ENCODE assay signal across 26 mouse cellular contexts in genomic region chr16:36531630-36532029, GRCm38 (mm10). TPM values are rescaled to one million over a fixed set of nuclear protein-coding genes. Genes with fewer than 3 reads are reported as not detected.
DNase-seq lines count a peak whose midpoint lies in the region; ATAC-seq and TF ChIP-seq lines count a peak whose summit lies in the region.
"Had no signal": no experiment of that assay in that cellular context is flagged by ENCODE, and none has a peak within 500 bp of the region (broad histone marks: within the 10 kb centered on the region; RNA-seq: fewer than 3 reads in every experiment).

No protein-coding gene starts in this region.

- no peak overlapping the region for H3K4me2 ChIP-seq in kidney, embryonic 15.5 days
- H3K4me2 ChIP-seq in embryonic facial prominence, embryonic 14.5 days (ENCODE audit: low read depth, low read length) = no peak overlapping the region
- H3K4me2 ChIP-seq: hindbrain, embryonic 12.5 days; liver, embryonic 13.5 days; lung, embryonic 15.5 days; stomach, embryonic 15.5 days had no signal

- no peak for TF ChIP-seq CTCF in ES-Bruce4 (IDR thresholded peaks at IDR 0.05; ENCODE audit: low read depth, low read length)

- no peak for ATAC-seq in kidney, embryonic 15.5 days (replicated peaks; ENCODE audit: low FRiP score)
- no peak for ATAC-seq in embryonic facial prominence, embryonic 14.5 days (ENCODE audit: low read depth)
- peak; percentile 63 for ATAC-seq in megakaryocyte progenitor cell, adult 5-6 weeks (replicated peaks; ENCODE audit: poor library complexity)
- ATAC-seq: forebrain, embryonic 14.5 days had no signal

- H3K27ac ChIP-seq in kidney, embryonic 15.5 days = peak overlapping the region; percentile 63; the same call in 1 of the 2 replicates
- H3K27ac ChIP-seq in ES-Bruce4 (ENCODE audit: insufficient read depth, low read length) = no peak overlapping the region
- peak overlapping the region; percentile 44; the same call in 1 of the 2 replicates for H3K27ac ChIP-seq in embryonic facial prominence, embryonic 14.5 days (replicated peaks; ENCODE audit: low read depth, low read length)
- H3K27ac ChIP-seq: hindbrain, embryonic 12.5 days; liver, embryonic 13.5 days; lung, embryonic 15.5 days; stomach, embryonic 15.5 days had no signal

- H3K9me3 ChIP-seq in kidney, embryonic 15.5 days (replicated peaks) = no peaks in the 10 kb centered on the region
- H3K9me3 ChIP-seq in ES-Bruce4 (replicated peaks; ENCODE audit: control insufficient read depth, insufficient read depth, low read length, poor library complexity, severe bottlenecking) = no peaks in the 10 kb centered on the region
- no peaks in the 10 kb centered on the region for H3K9me3 ChIP-seq in embryonic facial prominence, embryonic 14.5 days (ENCODE audit: control insufficient read depth, low read length)
- H3K9me3 ChIP-seq: G1E; hindbrain, embryonic 12.5 days; liver, embryonic 13.5 days; lung, embryonic 15.5 days; stomach, embryonic 15.5 days had no signal

- no peaks in the 10 kb centered on the region for H3K36me3 ChIP-seq in kidney, embryonic 15.5 days
- H3K36me3 ChIP-seq in ES-Bruce4 (ENCODE audit: control insufficient read depth, insufficient read depth, low read length, poor library complexity, severe bottlenecking) = no peaks in the 10 kb centered on the region
- no peaks in the 10 kb centered on the region for H3K36me3 ChIP-seq in embryonic facial prominence, embryonic 14.5 days (ENCODE audit: control insufficient read depth, insufficient read depth, low read length)
- H3K36me3 ChIP-seq: G1E; hindbrain, embryonic 12.5 days; liver, embryonic 13.5 days; lung, embryonic 15.5 days; stomach, embryonic 15.5 days had no signal

- 0 out of 2 replicates have a peak, but pooled peaks have one; percentile 4 for TF ChIP-seq EP300 in ES-Bruce4 (IDR thresholded peaks at IDR 0.05; ENCODE audit: insufficient read depth, low read depth, low read length)

- peaks cover 33% of the 10 kb centered on the region for H3K4me1 ChIP-seq in kidney, embryonic 15.5 days
- H3K4me1 ChIP-seq in ES-Bruce4 (ENCODE audit: control insufficient read depth, insufficient read depth, low read length) = peaks cover 4% of the 10 kb centered on the region
- no peaks in the 10 kb centered on the region; the same call in 1 of the 2 replicates for H3K4me1 ChIP-seq in embryonic facial prominence, embryonic 14.5 days (ENCODE audit: control insufficient read depth, insufficient read depth, low read length)
- H3K4me1 ChIP-seq: hindbrain, embryonic 12.5 days; liver, embryonic 13.5 days; lung, embryonic 15.5 days; stomach, embryonic 15.5 days had no signal

- no peak for TF ChIP-seq POLR2A in ES-Bruce4 (IDR thresholded peaks at IDR 0.05; ENCODE audit: insufficient read depth, low read length)

- 77% methylated on average over 5 of the region's 5 CpGs for WGBS in kidney, embryonic 15.5 days
- WGBS in embryonic facial prominence, embryonic 14.5 days = 68% methylated on average over 5 of the region's 5 CpGs

- H3K9ac ChIP-seq in kidney, embryonic 15.5 days = no peak overlapping the region
- H3K9ac ChIP-seq in ES-Bruce4 (ENCODE audit: low read depth, poor library complexity, severe bottlenecking) = no peak overlapping the region
- H3K9ac ChIP-seq in embryonic facial prominence, embryonic 14.5 days (ENCODE audit: low read depth, low read length) = no peak overlapping the region
- H3K9ac ChIP-seq: hindbrain, embryonic 12.5 days; liver, embryonic 13.5 days; lung, embryonic 15.5 days; stomach, embryonic 15.5 days had no signal

- intact Hi-C loops in heart, postnatal 36 days (cut with DNase I) = no loop called here

- H3K4me3 ChIP-seq in kidney, embryonic 15.5 days (replicated peaks) = no peak overlapping the region
- H3K4me3 ChIP-seq in ES-Bruce4 (ENCODE audit: low read depth, low read length) = no peak overlapping the region
- no peak overlapping the region for H3K4me3 ChIP-seq in embryonic facial prominence, embryonic 14.5 days (ENCODE audit: low read depth, low read length)
- H3K4me3 ChIP-seq: erythroblast, embryonic 14.5 days; hindbrain, embryonic 12.5 days; liver, embryonic 13.5 days; lung, embryonic 15.5 days; myocyte; stomach, embryonic 15.5 days had no signal

- no peak for DNase-seq in kidney, postnatal 10 days
- no peak for DNase-seq in embryonic facial prominence, embryonic 14.5 days (ENCODE audit: low spot score)
- no peak for DNase-seq in Muller cell, postnatal 12 days (ENCODE audit: inconsistent ontology term)
- DNase-seq in heart, postnatal 36 days = no peak
- DNase-seq: adrenal gland, postnatal 36 days; cerebellum, adult 11-12 months; cerebellum, postnatal 14 days; liver, embryonic 13.5 days; midbrain, embryonic 14.5 days; right cerebral cortex, postnatal 14 days; spleen, adult 18-20 months; thymus, adult 2 months had no signal

- no peaks in the 10 kb centered on the region for H3K27me3 ChIP-seq in kidney, embryonic 15.5 days
- H3K27me3 ChIP-seq in ES-Bruce4 (ENCODE audit: control insufficient read depth, insufficient read depth, low read length, poor library complexity, severe bottlenecking) = no peaks in the 10 kb centered on the region
- no peaks in the 10 kb centered on the region for H3K27me3 ChIP-seq in embryonic facial prominence, embryonic 14.5 days (replicated peaks; ENCODE audit: control insufficient read depth, insufficient read depth, low read length)
- H3K27me3 ChIP-seq: hindbrain, embryonic 12.5 days; liver, embryonic 13.5 days; lung, embryonic 15.5 days; stomach, embryonic 15.5 days had no signal

RNA-seq across cellular contexts. Expression of gene Casr, which starts 30.3 kb away (rescaled TPM):
- 0.58 and 0.64 TPM in 2 replicates for polyA plus RNA-seq in kidney, embryonic 15.5 days (2015; fragmentation: Nextera tagmentation; extraction: Ambion mirVana)
- polyA plus RNA-seq in ES-Bruce4 (2011; ENCODE audit: insufficient read depth, insufficient read length, low read depth, missing spikeins) = 0.39 and 0.68 TPM in 2 replicates
- polyA plus RNA-seq in embryonic facial prominence, embryonic 14.5 days (2014; fragmentation: Nextera tagmentation; extraction: Ambion mirVana) = 0.35 and 0.81 TPM in 2 replicates
- total RNA-seq in megakaryocyte progenitor cell, adult 5-6 weeks (2015) = not detected in 2 replicates
- total RNA-seq in megakaryocyte progenitor cell, adult 5-6 weeks (2017) = not detected in 2 replicates
- total RNA-seq in heart, postnatal 36 days (2021) = under 1 TPM in 1 of 2 experiments, not detected in 1; 0.08 TPM
- total RNA-seq: adrenal gland, postnatal 36 days; megakaryocyte, adult 5-6 weeks had no signal
- polyA plus RNA-seq: C2C12; erythroblast, embryonic 14.5 days; forebrain, embryonic 14.5 days; G1E; heart, postnatal 0 days; liver, embryonic 13.5 days; neural tube, embryonic 14.5 days had no signal
